Mouse (Mus musculus): ENCODE results near the gene Klf6.

Klf6 gene

DNA sequence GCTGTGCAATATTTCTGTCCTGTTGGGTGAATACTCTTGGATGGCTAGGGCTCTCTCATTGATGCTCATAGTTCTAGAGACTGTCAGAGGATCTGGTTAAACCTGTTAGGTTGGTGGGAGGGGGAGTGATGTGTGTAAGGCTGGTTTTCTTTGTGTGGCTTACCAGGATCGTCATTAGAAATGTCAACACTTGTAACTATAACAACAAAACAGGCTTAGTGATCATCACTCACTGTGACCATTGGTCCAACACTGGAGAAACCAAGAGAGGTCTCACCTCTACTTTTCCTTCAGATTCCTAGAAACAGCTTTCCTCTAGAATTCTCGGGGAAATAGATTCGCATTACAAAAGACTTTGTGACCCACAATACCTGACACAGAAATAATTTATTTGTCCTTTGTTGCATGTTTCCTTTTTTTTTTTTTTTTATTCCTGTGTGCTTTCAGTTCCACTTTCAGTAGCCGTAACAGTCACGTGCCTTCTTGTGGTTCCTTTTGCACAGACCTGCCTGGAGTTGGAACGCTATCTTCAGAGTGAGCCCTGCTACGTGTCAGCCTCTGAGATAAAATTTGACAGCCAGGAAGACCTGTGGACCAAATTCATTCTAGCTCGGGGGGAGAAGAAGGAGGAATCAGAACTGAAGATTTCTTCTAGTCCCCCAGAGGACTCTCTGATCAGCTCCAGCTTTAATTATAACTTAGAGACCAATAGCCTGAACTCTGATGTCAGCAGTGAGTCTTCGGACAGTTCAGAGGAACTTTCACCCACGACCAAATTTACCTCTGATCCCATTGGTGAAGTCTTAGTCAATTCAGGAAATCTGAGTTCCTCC is 3.2 kb downstream of the Klf6 start:
- no peak for DNase-seq

DNA sequence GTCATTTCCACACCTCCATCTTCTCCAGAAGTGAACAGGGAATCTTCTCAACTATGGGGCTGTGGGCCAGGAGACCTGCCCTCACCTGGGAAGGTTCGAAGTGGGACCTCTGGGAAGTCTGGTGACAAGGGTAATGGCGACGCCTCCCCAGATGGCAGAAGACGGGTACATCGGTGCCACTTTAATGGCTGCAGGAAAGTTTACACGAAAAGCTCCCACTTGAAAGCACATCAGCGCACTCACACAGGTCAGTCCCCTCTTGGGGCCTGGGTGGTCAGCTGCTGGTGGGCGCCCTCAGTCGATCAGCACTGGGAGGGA is 3.8 kb downstream of the Klf6 start:
- no peak for DNase-seq

DNA sequence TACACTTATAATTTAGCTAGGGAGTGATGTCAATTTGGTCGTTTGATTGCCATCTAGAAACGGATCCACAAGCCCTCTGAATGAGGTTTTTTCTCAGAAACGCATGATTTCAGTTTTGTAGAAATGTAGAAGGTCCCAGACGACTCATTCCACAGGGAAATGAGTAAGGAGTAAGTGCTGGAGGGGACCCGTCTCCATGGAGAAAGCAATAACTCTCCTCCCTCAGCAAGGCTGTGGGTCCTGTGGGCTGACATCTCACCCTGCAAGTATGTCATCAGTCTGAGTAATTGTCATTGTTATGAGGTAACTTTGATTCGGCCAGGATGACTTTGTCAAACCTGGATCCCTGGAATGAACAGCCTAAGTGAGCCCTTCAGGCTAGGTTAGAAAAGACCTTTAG is 4.8 kb downstream of the Klf6 start:
- no peak for DNase-seq

DNA sequence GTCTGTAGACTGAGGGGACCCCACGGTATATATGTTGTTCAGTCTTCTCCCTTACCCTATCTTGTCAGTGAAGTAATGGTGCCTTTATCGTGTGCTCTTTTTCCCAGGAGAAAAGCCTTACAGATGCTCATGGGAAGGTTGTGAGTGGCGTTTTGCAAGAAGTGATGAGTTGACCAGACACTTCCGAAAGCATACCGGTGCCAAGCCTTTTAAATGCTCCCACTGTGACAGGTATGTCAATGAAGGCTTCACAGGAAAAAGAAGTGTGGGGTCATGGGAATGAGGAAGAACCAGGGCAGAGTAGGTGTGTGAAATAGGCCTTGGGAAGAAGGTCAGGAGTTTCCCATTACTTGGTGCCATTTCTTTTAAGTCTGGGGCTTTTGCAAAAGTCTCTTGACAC is 5.2 kb downstream of the Klf6 start:
- no peak for DNase-seq

DNA sequence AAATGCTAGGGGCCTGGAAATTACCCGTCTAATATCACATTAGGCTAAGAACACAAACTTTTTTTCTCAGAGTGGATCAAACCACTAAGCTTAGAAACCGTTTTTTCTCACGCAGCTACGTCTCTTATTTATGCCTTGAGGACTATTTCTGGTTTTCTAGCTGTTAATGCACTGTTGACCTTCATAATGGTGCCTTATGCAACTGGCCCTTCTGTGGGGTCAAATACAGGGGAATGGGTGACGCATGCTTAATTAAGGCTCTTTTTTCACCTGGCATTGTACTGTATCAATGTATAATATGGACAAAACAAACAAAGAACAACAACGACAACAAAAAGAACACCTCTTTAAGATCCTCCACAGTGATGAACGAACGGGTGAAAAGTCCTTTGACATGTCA is 7.1 kb downstream of the Klf6 start:
- DNase-seq = no peak

DNA sequence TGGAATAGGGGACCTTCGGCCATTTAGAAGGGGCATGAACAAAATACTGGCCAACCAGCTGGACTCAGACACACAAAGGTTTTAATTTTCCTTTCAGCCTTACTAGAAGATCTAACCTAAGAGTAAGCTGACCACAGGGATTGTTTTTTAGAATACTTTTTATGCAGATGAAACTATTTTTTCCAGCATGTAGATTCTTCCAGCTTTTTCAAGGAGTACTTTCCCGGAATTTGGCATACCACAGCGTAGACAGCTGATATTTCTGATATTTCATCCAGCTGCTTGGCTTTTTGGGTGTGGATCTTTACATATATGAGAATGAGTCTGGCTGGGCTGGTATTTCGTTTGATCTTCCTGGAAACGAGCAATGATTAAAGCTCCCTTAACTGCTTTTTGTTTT is 8.2 kb downstream of the Klf6 start:
- DNase-seq = no peak

DNA sequence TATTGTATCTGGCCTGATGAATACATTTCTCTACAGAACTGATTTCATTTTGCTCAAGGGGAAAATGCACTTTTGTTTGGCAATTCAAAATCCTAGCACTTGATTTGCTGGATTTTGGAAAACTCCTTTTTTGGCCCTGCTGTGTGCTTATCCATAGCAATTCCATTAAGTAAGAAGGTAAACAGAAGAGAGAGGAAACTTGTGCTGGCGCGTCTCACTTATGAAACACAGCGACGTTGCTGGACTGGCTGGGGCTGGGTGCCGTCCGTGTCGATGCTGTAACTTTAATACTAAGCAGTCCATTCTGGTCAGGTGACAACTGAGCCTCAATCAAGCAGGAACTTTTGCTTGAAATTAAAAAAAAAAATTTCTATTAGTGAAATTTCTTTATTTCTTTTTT is 8.6 kb downstream of the Klf6 start:
- no peak for DNase-seq

DNA sequence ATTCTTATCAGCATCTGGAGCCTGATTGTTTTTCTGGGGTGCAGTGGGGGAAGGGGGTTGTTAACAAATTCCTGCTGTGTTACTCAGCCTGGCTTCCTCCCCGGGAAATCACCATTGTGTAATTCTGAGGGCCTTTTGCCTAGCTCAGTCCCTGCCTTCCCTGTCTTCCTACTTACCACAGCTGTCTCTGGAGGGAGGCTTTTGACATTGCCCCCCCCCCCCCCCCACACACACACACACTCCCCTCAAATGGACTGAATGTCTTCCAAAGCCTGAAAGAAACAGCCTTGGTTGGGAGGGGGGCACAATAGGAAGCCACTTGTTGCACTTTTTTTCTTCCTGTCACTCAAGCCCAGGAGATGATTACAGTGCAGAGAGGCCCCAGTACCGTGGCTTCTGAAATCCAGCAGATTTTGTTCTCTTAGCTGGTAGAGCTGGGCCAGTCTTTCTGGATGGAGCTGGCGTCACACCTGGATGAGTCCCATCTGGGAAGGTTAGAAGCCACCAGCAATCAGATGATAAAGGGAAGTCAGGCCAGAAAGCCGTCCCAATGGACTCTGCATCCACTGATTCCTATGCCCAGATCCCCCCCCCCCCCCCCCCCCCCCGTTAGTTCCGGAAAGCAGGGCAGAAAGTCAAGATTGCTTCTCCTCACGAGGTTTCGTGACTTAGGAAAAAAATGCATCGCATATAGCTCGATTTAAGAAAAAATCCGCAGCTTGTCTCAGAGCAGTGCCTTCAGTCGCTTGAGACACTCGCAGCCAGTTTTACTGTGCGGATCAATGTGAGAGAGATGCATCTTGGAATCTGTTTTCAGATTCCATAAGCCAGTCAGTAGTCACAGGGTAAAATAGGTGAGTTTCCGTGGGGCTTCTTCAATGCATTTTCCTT is 9.3 kb downstream of the Klf6 start:
- no peak for DNase-seq

DNA sequence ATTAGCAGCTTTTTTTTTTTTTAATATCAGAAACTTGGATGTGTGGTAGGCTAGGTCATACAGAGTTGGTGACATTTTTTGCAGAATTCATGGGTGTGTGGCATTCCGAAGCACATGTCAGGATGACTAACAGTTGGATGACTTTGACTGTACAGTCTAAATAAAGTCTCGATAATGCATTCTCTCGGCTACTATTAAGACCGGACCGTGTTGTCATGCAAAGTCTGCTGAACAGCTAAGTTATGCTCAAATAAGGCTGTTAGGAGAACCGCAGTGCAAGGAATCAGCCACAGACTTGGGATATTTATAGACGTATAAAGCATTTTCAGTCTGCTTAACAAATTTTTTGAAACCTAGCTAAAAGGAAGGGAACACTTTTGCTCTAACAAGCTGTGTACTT is 10.1 kb downstream of the Klf6 start:
- DNase-seq = no peak

DNA sequence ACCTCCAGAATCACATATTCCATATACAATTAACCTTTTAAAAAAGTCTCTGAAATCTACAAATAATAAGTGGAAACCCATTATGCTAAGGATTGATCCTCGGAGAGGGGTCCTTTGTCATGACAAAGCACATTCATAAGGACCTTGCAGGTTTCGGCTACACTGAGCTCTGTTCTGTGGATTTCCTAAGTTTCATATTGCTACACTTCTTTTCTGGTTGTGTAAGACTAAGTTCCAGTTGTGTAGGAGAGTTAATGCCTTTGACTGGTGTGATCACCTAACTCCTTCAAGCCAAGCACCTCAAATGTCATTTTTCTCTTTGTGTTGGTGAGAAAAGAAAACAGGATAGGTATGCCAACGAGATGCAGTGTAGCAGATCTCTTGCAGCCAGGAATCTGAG is 12.4 kb downstream of the Klf6 start:
- no peak for DNase-seq

DNA sequence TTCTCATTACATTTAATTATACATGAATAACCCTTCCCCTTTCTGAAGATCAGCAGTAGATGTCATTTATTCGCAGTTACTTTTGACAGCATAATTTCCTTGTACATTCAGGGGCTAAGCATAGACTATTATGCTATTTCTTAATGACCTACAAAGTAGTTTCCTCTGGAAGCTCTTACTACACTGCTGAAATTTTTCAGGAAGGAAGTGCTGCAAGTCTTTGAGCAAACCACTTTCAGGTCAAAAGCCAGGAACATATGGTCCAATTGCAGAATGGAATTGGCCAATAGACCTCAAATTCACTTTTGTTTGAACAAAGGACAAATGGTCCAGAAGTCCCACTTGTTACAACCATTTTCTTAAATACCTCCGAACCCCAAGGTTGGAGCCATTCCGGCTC is 14.2 kb downstream of the Klf6 start:
- DNase-seq = no peak

DNA sequence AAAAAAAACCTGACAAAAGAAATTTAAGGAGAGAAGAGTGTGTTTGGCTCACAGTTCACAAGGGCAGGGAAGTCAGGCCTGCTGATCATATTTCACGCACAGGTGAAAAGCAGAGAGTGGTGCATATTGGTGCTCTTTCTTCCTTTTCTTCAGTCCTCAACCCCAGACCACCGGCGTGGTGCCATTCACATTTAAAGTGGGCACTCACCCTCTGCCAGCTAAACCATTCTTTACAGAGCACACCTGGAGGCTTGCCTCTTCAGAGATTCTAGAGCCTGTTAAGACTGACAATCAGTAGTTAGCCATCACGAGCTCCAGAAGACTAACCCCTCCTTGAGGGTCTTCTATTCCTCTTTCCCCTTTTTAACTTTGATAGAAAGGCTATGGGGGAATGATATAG is 17.5 kb downstream of the Klf6 start:
- no peak for DNase-seq

DNA sequence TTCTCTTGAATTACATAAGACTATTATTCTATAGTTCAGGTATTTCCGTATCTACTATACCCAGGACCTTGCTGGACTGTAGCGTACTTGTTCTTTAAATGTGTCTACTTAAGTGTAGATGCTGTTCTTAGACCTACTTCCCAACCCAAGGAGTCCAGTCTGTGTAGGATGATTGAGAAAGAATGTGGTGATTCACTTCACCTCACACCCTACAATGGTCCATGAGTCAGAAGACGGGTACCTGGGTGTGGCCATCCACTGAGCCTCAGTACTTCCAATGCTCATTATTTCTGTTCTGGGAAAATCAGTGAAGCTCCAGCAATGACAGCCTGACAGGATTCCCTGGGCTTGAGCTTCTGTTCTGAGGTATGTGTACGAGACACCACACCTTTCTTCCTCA is 25.5 kb downstream of the Klf6 start:
- no peak for DNase-seq

DNA sequence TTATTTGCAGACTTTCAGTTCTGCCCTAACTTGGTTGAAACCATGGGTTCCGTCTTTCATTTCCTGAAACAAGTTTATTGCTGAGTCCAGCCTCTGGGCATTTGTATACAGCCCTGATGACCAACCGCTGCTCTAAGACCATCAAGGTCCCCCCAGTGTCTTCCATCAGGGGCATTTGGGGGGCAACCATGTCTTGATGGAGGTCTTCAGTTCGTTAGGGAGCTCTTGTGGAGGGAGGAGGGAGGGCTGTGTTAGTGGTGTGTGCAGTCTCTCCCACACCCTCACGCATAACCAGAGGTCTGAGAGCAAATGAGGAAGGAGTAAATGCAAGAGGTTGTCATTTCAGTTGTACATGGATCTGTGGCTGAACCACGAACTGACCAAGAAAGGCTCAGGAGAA is 26.9 kb downstream of the Klf6 start:
- DNase-seq = no peak

DNA sequence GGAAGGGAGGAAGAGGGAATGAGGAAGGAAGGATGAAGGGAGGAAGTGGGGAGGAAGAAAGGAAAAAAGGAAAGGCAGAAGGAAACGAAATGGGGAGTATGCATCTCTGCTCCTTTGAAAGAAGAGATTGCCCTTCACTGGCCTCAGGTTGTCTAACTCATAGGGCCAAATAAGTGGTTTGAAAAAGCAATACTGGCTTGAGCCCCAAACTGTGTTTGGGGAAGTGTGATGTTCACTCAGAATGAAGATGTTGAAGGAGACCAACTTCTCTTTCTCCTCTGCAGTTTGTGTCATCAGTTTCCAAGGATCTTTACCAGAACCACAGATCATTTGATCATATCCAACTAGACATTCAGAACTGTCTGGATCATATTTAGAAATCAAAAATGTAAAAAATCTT is 27.4 kb downstream of the Klf6 start:
- no peak for DNase-seq

DNA sequence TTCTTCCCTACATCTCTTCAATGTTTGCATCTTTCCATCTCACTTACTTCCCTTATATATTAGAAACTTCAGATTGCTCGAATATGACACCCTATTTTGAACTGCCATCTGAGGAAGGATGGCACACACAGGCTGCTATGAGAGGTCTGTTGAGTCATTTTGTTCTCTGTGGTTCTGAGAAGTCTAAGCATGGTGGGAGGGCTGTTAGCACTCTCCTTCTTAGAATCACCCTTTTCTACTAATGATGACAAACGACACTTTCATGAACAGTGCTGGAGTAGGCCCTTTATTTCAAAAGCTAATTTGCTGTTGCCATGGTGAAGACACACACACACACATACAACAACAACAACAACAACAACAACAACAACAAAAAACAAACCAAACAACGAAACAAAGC is 28.8 kb downstream of the Klf6 start:
- no peak for DNase-seq

DNA sequence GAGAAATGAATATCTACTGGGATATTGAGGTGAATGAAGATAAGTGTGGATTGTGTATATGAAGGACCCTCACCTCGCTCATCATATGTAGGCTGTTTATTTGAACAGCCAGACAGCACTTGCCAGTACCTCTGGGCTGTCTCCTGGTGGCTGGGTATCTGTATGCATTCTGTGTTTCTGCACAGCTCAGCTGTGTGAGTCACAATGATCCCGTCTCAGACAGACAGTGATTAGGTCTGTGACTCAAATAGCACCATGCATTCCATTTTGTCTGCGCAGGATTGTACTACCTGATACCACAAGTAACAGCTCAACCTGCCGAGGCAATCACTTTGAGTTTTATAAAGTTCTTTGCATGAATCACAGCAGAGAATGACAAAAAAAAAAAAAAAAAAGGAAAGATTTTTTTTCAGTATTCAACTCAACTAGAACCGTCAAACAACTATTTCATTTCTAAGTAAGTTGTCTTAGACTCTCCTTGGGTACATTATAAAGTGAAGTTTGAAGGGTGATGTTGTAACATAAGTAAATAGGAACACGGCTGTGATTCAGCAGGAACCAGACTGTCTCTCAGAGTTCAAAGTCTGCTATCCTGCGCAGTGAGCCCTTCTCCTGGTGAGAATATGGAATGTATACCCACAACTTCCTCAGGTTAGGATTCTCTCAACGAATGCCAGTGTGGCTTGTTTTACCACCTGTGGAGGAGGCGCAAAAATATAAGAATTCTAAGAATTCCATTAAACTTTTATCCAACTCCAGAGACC is 31.6 kb downstream of the Klf6 start:
- DNase-seq = no peak

DNA sequence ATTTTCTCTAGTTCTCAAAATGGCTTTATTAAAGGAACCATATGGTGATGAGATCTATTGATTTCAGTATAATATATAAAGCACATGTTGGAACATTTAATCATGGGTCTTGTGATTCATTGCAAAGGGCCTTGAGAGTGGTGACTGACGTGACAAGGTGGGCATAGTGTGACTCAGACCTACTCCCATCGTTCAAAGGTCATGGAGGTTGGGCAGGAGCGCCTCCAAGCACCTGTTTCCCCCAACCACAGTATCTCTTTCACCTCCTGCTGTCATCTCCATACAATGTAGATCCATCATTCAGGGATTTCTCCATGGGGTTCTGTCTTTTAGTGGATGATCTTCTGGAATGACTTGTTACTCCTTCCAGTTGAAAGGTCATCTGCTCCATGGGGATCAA is 33.6 kb downstream of the Klf6 start:
- DNase-seq = no peak

DNA sequence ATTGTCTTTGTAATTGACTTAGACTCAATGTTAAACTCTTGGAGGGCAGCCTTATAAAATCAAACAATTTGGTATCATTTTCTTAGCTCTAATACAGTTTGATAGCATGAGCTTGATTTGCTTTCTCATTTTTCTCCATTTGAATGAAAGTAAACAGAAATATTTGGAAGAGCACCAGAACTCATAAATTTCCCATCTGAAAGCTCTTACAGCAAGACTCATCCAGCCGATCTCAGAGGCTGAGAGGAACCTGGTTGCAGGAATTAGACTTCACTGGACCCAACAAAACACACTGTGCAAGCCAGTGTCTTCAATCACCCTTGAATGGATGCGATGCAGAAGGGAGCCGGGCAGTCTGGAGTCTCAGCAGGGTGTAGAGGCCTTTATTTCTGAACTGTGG is 34.6 kb downstream of the Klf6 start:
- no peak for DNase-seq

DNA sequence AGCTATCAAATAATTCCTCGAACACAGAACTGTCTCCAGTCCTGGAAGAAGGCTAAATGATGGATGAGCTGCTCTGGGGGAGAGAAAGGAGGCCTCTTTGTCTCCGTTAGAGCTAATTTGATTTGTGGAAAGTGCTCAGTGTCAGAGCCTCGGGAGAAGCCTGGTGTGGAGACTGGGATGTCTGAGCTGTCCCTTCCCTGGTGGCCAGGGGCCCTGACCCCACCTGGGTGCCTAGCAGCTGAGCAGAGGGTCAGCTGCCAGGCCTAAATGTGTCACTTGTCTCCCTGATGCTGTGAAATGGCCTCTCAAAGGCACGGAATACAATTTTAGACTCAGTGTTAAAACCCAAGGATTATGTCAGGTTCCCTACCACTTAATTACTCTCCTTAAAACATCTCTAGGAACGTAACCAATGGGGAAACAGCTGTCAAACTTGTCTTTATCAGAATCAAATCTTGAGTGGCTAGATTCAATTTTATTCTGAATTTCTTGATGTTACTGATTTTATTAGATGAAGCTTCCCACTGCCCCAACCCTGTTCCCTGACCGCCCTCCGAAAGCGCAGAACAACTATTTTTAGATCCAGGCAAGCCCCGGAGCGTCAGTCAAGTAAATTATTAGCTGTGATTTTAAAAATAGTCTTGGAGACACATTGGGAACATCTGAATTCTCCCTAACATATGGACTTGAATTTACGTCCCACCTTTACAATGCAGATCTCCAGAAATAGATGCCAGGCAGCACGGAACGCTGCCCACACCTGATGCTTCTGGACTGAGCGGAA is 36.1 kb downstream of the Klf6 start:
- no peak for DNase-seq

DNA sequence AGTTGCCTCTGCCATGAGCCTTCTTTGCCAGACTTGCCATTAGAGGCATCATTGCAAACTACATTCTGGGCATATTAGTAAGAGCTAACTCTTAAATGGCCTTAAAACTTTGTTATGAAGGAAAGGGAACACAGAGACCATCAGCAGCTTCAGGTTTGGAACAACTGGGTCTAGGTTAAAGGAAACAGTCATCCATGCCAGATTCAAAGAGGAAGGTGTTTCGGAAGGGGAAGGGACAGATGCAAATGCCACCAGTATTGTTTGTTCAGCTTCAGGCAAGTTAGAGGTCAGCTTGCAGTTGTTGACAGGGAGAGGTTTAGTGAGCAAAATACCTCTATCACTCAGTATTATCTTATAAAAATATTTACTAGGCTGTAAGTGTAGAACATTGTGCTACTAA is 37.7 kb downstream of the Klf6 start:
- no peak for DNase-seq

DNA sequence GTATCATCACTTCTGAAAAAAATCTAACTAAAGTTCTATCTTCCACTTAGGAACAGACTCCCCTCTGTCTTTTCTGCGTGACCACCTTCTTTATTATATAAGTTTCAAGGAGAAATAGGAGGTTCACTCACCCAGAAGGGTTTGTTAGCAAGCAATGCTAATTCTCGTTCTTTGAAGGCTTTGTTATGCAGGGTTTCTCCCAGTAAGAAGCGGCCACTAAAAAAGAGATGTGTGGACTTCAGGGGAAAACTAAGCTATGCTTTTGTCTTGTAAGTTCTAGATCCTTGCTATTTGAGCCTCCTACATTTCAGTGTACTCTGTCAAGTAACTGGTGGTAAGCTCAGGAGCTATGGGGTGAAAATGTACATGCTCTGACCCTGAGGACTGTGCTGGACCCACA is 38.4 kb downstream of the Klf6 start:
- DNase-seq = no peak

DNA sequence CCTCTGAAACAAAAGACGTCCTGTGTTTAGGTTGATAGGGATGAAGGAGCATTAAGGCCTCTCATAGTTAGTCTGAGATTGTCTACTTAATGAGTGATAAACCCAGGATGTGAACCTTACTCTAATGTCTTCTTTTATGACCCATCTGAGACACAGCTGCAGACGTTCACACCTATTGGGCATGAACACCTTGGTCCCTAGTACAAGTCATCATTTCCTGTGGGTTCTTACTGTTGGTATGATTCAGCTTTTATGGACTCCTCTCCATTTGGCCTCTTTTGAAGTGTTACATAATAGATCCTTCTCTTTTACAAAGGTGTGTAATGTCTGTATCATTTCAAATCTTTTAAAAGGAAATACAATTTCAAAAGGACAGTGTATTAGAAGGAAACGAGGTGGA is 51.9 kb downstream of the Klf6 start:
- DNase-seq = no peak
